Mouse (Mus musculus) CD4-positive helper T cell, adult 2 months (primary cell): ENCODE data around the gene Icam5.

Experiments used
- DNase-seq: peaks from one replicate; pipeline ENCODE4 v3.0.0-alpha.2; 2012; ENCODE audit warnings: low read depth, missing footprints, low spot score

Gene Icam5

DNA sequence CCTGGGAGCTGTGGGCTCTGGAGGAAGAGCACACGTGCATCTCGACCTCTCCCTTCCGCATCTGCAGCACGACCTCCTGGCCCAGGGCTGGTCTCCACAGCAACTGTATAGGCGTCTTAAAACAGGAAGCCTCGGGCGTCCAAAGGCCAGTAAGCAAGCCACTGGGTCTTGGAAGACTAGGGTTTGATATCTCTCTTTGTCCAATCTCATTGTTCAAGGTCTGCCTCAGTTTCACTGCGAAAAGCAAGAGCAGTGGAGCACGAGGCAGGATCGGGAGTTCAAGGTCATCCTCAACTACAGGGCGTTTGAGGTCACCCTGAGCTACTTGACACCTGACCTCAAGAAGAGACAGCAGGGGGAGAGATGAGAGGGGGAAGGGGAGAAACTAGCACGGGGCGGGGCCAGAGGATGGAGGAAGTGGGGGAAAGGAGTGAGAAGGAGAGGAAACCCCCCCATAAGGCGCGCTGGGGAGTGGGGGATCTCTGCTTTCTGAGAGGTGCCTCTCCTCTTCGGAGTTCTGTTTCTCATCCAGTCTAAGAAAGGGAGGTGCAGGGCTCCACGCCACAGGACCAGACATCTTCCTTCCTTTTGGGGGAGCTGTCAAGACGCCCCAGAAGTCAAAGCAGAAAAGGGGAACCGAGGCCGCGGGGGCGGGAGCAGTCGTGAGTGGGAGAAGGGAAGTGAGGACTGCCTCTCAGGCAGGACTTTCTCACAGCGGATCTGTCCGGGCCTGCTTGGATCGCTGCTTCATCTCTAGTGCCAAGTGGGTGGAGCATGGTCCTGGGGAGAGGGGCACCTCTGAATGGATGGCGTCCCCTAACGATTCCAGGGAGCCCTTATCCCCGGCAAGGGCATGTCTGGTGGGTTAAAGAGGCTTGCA lies 16.9 kb upstream of the Icam5 start:
- peak; percentile 57 for DNase-seq

DNA sequence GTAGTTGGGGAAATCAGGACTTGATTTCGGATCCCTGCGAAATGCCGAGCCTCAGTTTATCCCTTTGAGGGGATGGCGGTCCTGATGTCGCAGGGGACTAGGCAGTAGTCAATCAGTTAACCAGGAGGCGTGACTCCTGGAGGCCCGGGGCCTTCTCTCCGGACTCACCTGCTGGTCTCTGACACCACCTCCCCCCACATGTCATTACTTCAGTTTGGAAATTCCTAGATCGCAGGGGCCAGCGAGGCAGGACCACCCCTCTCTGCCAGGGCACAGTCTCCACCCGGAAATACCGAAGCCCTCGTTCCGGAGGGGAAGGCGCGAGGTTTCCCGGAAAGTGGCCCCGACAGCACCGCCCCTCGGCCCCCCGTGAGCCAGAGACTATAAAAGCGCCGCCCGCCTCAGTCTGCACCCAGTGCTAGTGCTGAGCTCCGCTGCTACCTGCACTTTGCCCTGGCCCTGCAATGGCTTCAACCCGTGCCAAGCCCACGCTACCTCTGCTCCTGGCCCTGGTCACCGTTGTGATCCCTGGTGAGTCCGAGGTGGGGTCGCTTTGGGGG lies 16.2 kb upstream of the Icam5 start, which contains the start of gene Icam1:
Gene Icam1 (plus strand): TSS at position 415 of the 560 bp plus-strand sequence.
- DNase-seq = peak; percentile 81

GRCm38 (mm10) chr9:21016331-21017176 lies 15.3 kb upstream of the Icam5 start:
- peak; percentile 53 for DNase-seq

GRCm38 (mm10) chr9:21017177-21017575 lies 14.7 kb upstream of the Icam5 start:
- DNase-seq = no peak

GRCm38 (mm10) chr9:21018600-21018999 lies 13.3 kb upstream of the Icam5 start:
- no peak for DNase-seq

DNA sequence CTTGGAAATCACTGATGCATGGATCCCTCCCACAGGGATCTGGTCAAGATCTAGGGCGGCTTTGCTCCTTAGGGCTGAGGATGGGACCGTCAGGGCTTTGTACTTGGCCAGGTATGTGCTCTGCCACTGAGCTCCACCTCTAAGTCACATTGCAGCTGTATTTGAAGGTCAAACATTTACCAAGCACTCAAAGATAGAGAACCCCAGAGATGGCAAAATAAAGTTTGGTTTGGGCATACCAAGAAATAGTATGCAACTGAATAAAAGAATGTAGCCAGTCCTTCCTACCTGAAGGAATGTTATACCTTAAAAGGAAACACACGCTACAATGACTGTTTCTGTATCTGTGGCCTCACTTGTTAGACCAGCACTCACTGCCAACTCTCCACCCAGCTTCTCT lies 10.5 kb upstream of the Icam5 start:
- DNase-seq = no peak

GRCm38 (mm10) chr9:21022288-21022687 lies 9.6 kb upstream of the Icam5 start:
- DNase-seq = no peak

- no peak for DNase-seq
Measured at GRCm38 (mm10) chr9:21022726-21023125, 9.1 kb upstream of the Icam5 start.

- DNase-seq = no peak
Measured at GRCm38 (mm10) chr9:21025258-21025810, 6.5 kb upstream of the Icam5 start.

GRCm38 (mm10) chr9:21026849-21027248 lies 5.0 kb upstream of the Icam5 start:
- no peak for DNase-seq

- no peak for DNase-seq
Measured at GRCm38 (mm10) chr9:21027774-21028290, 4.0 kb upstream of the Icam5 start.

DNA sequence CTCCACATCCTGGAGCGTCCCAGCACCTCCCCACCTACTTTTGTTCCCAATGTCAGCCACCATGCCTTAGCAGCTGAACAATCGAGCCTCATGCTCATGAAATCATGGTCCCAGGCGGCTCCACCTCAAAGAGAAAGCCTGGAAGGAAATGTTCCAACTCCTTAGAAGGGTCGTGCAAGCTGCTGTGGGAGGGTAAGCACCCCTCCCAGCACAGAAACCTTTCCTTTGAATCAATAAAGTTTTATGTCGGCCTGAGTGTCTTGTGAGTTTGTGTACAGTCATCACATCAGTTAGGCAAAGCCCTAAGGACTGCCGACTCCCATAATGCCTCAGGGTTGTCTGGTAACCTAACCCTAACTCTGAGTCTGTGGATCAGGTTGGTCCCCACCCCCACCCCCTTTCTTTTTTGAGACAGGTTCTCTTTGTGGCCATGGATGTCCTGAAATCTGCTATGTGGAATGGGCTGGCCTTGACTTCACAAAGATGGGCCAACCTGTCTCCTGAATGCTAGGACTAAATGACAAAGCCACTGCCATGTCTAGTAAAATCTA lies 3.2 kb upstream of the Icam5 start:
- no peak for DNase-seq

- peak; percentile 77 for DNase-seq
Measured at GRCm38 (mm10) chr9:21029291-21030054, 2.4 kb upstream of the Icam5 start, which contains the start of gene Icam4. TSS of gene Icam4 (plus strand) at chr9:21029373.

- DNase-seq = no peak
Measured at GRCm38 (mm10) chr9:21030055-21030600, 1.7 kb upstream of the Icam5 start.

- DNase-seq = peak; percentile 98
Measured at GRCm38 (mm10) chr9:21030781-21031250, 1.1 kb upstream of the Icam5 start.

DNA sequence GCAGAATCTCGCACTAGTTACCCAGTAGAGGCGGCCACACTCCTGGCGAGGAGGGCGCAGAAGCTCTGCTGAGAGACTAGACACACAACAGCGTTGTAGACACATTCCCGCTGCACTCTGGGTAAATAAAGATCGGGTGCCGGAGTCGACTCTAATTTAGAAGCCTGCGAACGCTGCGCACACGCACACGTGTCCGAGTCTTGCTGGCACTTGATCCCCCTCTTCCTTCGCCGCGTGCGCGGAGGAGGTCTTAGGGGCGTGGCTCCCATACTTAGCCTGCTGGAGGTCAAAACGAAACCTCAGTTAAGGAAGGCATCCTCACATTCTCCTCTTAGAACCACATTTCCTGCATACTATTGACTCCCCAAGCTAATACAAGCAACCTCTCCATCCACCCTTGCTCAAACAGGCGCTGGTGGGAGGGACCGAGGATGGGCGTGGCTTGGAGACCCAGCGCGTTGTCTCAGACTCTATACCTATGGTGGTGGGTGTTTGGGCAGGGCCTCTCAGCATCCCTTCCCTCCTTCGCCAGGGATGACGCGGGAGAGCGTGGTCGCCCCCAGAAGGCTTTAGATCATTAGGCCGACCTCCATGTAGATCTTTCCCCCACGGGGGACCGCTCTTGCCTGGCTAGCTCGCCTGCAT lies 500 bp upstream of the Icam5 start:
- peak; percentile 87 for DNase-seq

GRCm38 (mm10) chr9:21032491-21032890 lies 618 bp downstream of the Icam5 start:
- DNase-seq = no peak

GRCm38 (mm10) chr9:21033136-21033535 lies 1.3 kb downstream of the Icam5 start:
- peak; percentile 91 for DNase-seq

DNA sequence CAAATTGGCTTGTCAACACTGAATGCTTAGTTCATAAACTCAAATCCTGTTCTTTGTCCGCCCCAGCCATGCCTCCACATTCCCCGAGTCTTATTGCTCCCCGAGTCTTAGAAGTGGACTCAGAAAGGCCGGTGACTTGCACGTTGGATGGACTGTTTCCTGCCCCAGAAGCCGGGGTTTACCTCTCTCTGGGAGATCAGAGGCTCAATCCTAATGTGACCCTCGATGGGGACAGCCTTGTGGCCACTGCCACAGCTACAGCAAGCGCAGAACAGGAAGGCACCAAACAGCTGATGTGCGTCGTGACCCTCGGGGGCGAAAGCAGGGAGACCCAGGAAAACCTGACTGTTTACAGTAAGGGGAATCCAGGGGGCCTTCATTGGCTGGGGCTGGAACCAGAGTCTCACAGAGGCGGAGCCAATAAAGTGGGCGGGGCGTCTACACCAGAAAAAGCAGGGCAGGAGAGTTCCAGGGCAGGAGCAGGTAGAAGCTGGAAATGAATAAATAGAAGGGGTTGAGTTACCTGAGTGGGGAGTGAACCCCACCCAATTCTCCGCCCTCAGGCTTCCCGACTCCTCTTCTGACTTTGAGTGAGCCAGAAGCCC lies 2.7 kb downstream of the Icam5 start:
- no peak for DNase-seq
